Mouse (Mus musculus) kidney, embryonic 16.5 days (tissue): Measurements from ENCODE around the gene Nek10. TPM values are rescaled to one million over a fixed set of nuclear protein-coding genes. Genes with fewer than 3 reads are reported as not detected.
"Not testable (repeated sequence)": the region's sequence is repeated elsewhere in the genome, so short reads cannot be mapped to it uniquely, and the experiment has no call there.

Experiments
- ATAC-seq: fragments of 200-750 bp; cut with Nextera tagmentation; 2 replicates; pipeline ENCODE4 v1.8.0; 2017; ENCODE audit warnings: moderate TSS enrichment; ENCODE audit not compliant: low FRiP score, low TSS enrichment
- H3K27ac ChIP-seq: fragments of 300-500 bp; sonication (generic); 2 replicates; pipeline ENCODE4 v1.5.1; 2014; ENCODE audit warnings: low read length
- H3K27me3 ChIP-seq: fragments of 300-500 bp; sonication (generic); 2 replicates; pipeline ENCODE4 v1.6.1; 2014; ENCODE audit warnings: low read length, control low read depth, mixed read lengths; ENCODE audit not compliant: insufficient read depth
- H3K36me3 ChIP-seq: fragments of 300-500 bp; sonication (generic); 2 replicates; pipeline ENCODE4 v1.6.1; 2014; ENCODE audit warnings: low read length, control low read depth, mixed read lengths; ENCODE audit not compliant: insufficient read depth
- H3K4me1 ChIP-seq: fragments of 300-500 bp; sonication (generic); 2 replicates; pipeline ENCODE4 v1.6.1; 2014; ENCODE audit warnings: low read length, control low read depth, mixed read lengths; ENCODE audit not compliant: insufficient read depth
- H3K4me2 ChIP-seq: fragments of 300-500 bp; sonication (generic); replicated peaks from 2 replicates; pipeline ENCODE4 v1.6.1; 2014; ENCODE audit warnings: low read depth, low read length
- H3K4me3 ChIP-seq: fragments of 300-500 bp; sonication (generic); 2 replicates; pipeline ENCODE4 v1.5.1; 2014; ENCODE audit warnings: mild to moderate bottlenecking, low read length
- H3K9ac ChIP-seq: fragments of 300-500 bp; sonication (generic); replicated peaks from 2 replicates; pipeline ENCODE4 v1.6.1; 2014; ENCODE audit warnings: low read length
- H3K9me3 ChIP-seq: fragments of 300-500 bp; sonication (generic); 2 replicates; pipeline ENCODE4 v1.6.1; 2016; ENCODE audit warnings: low read length, control low read depth
- WGBS: fragments of 180-500 bp; shearing (Covaris S2); extraction: QIAGEN DNeasy Blood & Tissue Kit; methylation state at CpG from one replicate; pipeline ENCODE4 v1.1.7; 2014; 5-methylcytosine and 5-hydroxymethylcytosine counted together
- polyA plus RNA-seq: library from polyadenylated mRNA; unstranded; fragments of >200 nt; fragmentation: Nextera tagmentation; extraction: Ambion mirVana; gene quantifications from 2 replicates; pipeline ENCODE4 v1.2.1, GENCODE M21; 2015

The Nek10 gene
- polyA plus RNA-seq, 1 experiment from 2014 or later: not detected

- WGBS: 77% methylated on average over 2 of the region's 2 CpGs
- Histone ChIP-seq H3K27ac (no peak overlapping the region), H3K9me3 (no peaks in the 10 kb centered on the region), H3K4me3 (no peak overlapping the region), H3K4me2 (no peak overlapping the region), H3K9ac (no peak overlapping the region), H3K27me3 (no peaks in the 10 kb centered on the region), H3K4me1 (no peaks in the 10 kb centered on the region), H3K36me3 (no peaks in the 10 kb centered on the region)
- no peak for ATAC-seq
These were observed 157.3 kb downstream of the Nek10 start for GRCm38 (mm10) chr14:14960441-14960988.

- H3K4me2 ChIP-seq: no peak overlapping the region
- H3K4me3 ChIP-seq: no peak overlapping the region
- no peak overlapping the region for H3K9ac ChIP-seq
- no peak overlapping the region for H3K27ac ChIP-seq
- no peaks in the 10 kb centered on the region for H3K4me1 ChIP-seq
- no peaks in the 10 kb centered on the region for H3K36me3 ChIP-seq
- WGBS: 74% methylated on average over 2 of the region's 2 CpGs
- H3K27me3 ChIP-seq: no peaks in the 10 kb centered on the region
- no peaks in the 10 kb centered on the region for H3K9me3 ChIP-seq
- no peak for ATAC-seq
These were observed 167.4 kb downstream of the Nek10 start for GRCm38 (mm10) chr14:14970633-14971032.

GRCm38 (mm10) chr14:14971056-14971455, 167.8 kb downstream of the Nek10 start:
- no peak overlapping the region for H3K27ac ChIP-seq
- WGBS: 58% methylated on average over 4 of the region's 4 CpGs
- no peaks in the 10 kb centered on the region for H3K4me1 ChIP-seq
- H3K27me3 ChIP-seq: no peaks in the 10 kb centered on the region
- no peak overlapping the region for H3K9ac ChIP-seq
- no peak overlapping the region for H3K4me3 ChIP-seq
- ATAC-seq: no peak
- no peaks in the 10 kb centered on the region for H3K9me3 ChIP-seq
- no peaks in the 10 kb centered on the region for H3K36me3 ChIP-seq
- no peak overlapping the region for H3K4me2 ChIP-seq

- Histone ChIP-seq H3K4me3 (no peak overlapping the region), H3K27me3 (no peaks in the 10 kb centered on the region), H3K4me2 (no peak overlapping the region), H3K36me3 (no peaks in the 10 kb centered on the region), H3K9me3 (no peaks in the 10 kb centered on the region), H3K4me1 (no peaks in the 10 kb centered on the region), H3K9ac (no peak overlapping the region), H3K27ac (no peak overlapping the region)
- WGBS: 24% methylated on average over 1 of the region's 1 CpGs
- ATAC-seq: no peak
These were observed 170.9 kb downstream of the Nek10 start for GRCm38 (mm10) chr14:14974156-14974555.

GRCm38 (mm10) chr14:14984106-14984505, 180.9 kb downstream of the Nek10 start:
- 63% methylated on average over 1 of the region's 1 CpGs for WGBS
- H3K9ac ChIP-seq, H3K4me1 ChIP-seq: not testable (repeated sequence)

GRCm38 (mm10) chr14:14984710-14985647, 181.8 kb downstream of the Nek10 start:
- H3K4me3 ChIP-seq: no peak overlapping the region
- peak; percentile 91 for ATAC-seq
- H3K9ac ChIP-seq: no peak overlapping the region
- no peak overlapping the region for H3K4me2 ChIP-seq
- no peak overlapping the region for H3K27ac ChIP-seq
- H3K27me3 ChIP-seq: no peaks in the 10 kb centered on the region
- H3K9me3 ChIP-seq: no peaks in the 10 kb centered on the region
- no peaks in the 10 kb centered on the region for H3K4me1 ChIP-seq
- no peaks in the 10 kb centered on the region for H3K36me3 ChIP-seq
- WGBS: 45% methylated on average over 11 of the region's 11 CpGs

More at GRCm38 (mm10) chr14:14984106-14984505, 180.9 kb downstream of the Nek10 start:
- H3K9me3 ChIP-seq, H3K4me2 ChIP-seq, H3K4me3 ChIP-seq, H3K27me3 ChIP-seq, H3K27ac ChIP-seq, ATAC-seq, H3K36me3 ChIP-seq: not testable (repeated sequence)

GRCm38 (mm10) chr14:14987403-14987802, 184.2 kb downstream of the Nek10 start:
- H3K27ac ChIP-seq: no peak overlapping the region
- H3K4me2 ChIP-seq: no peak overlapping the region
- no peak overlapping the region for H3K4me3 ChIP-seq
- H3K27me3 ChIP-seq: no peaks in the 10 kb centered on the region
- no peaks in the 10 kb centered on the region for H3K36me3 ChIP-seq
- 70% methylated on average over 1 of the region's 1 CpGs for WGBS
- H3K9me3 ChIP-seq: no peaks in the 10 kb centered on the region
- ATAC-seq: no peak
- no peaks in the 10 kb centered on the region for H3K4me1 ChIP-seq
- H3K9ac ChIP-seq: no peak overlapping the region

GRCm38 (mm10) chr14:14991642-14992041, 188.4 kb downstream of the Nek10 start:
- H3K9ac ChIP-seq: no peak overlapping the region
- no peaks in the 10 kb centered on the region for H3K36me3 ChIP-seq
- H3K9me3 ChIP-seq: no peaks in the 10 kb centered on the region
- H3K4me3 ChIP-seq: no peak overlapping the region
- ATAC-seq: no peak
- no peaks in the 10 kb centered on the region for H3K4me1 ChIP-seq
- H3K27me3 ChIP-seq: no peaks in the 10 kb centered on the region
- 79% methylated on average over 2 of the region's 2 CpGs for WGBS
- H3K4me2 ChIP-seq: no peak overlapping the region
- no peak overlapping the region for H3K27ac ChIP-seq

- no peaks in the 10 kb centered on the region for H3K36me3 ChIP-seq
- H3K9me3 ChIP-seq: no peaks in the 10 kb centered on the region
- no peak overlapping the region for H3K27ac ChIP-seq
- no peak overlapping the region for H3K4me3 ChIP-seq
- 70% methylated on average over 4 of the region's 4 CpGs for WGBS
- no peak overlapping the region for H3K4me2 ChIP-seq
- no peak for ATAC-seq
- no peaks in the 10 kb centered on the region for H3K4me1 ChIP-seq
- H3K27me3 ChIP-seq: no peaks in the 10 kb centered on the region
- H3K9ac ChIP-seq: no peak overlapping the region
These were observed 208.2 kb downstream of the Nek10 start for GRCm38 (mm10) chr14:15011408-15011807.

GRCm38 (mm10) chr14:15014799-15015198, 211.6 kb downstream of the Nek10 start:
- Histone ChIP-seq H3K9me3 (no peaks in the 10 kb centered on the region), H3K4me3 (no peak overlapping the region), H3K36me3 (no peaks in the 10 kb centered on the region), H3K9ac (no peak overlapping the region), H3K27ac (no peak overlapping the region), H3K27me3 (no peaks in the 10 kb centered on the region), H3K4me1 (no peaks in the 10 kb centered on the region), H3K4me2 (no peak overlapping the region)
- 81% methylated on average over 2 of the region's 2 CpGs for WGBS
- ATAC-seq: no peak
